Mouse (Mus musculus) embryonic fibroblast, embryonic 13.5 days (primary cell): ENCODE measurements around the gene Lrrc4b.

Experiments used
- CTCF ChIP-seq: IDR thresholded peaks from 2 replicates; pipeline ENCODE4 v1.5.1; 2011; ENCODE audit warnings: mild to moderate bottlenecking, control low read depth, low read length, moderate library complexity, borderline replicate concordance; ENCODE audit not compliant: insufficient read depth
- POLR2A ChIP-seq: IDR thresholded peaks from 2 replicates; pipeline ENCODE4 v1.6.1; 2011; ENCODE audit warnings: low read depth, mild to moderate bottlenecking, control low read depth, low read length, moderate library complexity

- TF ChIP-seq CTCF = no peak
- no peak for TF ChIP-seq POLR2A
Observed at GRCm38 (mm10) chr7:44393284-44393683, 35.5 kb upstream of the Lrrc4b start.
